Mouse (Mus musculus): ENCODE measurements around the gene Gja5. TPM values are rescaled to one million over a fixed set of nuclear protein-coding genes. Genes with fewer than 3 reads are reported as not detected.
"Not testable (repeated sequence)": the region's sequence is repeated elsewhere in the genome, so short reads cannot be mapped to it uniquely, and the experiment has no call there.

Gene Gja5
- polyA plus RNA-seq, 1 experiment from 2014 or later, result 5.8 TPM

DNA sequence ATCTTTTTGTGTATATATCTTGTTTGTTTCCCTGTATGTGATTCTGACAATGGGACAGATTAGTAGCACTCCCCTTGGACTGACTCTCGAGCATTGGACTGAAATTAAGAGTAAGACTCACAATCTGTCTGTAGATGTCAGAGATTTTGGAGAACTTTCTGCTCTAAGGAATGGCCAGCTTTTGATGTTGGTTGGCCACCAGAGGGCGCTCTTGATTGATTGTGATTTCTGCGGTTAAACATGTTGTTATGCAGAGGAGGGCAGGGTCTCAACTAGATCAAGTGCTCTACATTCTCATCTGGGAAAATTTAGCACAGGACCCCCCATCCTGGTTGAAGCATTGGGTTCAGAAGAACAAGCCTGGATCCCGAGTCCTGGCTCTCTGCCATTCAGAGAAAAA, 182.8 kb downstream of the Gja5 start:
- Histone ChIP-seq H3K27me3 (no peaks in the 10 kb centered on the region), H3K36me3 (no peaks in the 10 kb centered on the region), H3K4me1 (0 out of 2 replicates have a peak, but pooled peaks cover 2% of the 10 kb centered on the region), H3K27ac (no peak overlapping the region), H3K9ac (no peak overlapping the region), H3K4me3 (no peak overlapping the region), H3K9me3 (replicated peaks) (peaks cover 13% of the 10 kb centered on the region), H3K4me2 (replicated peaks) (no peak overlapping the region)
- ATAC-seq (ENCODE audit: low FRiP score), result no peak
- 73% methylated on average over 4 of the region's 4 CpGs for WGBS

DNA sequence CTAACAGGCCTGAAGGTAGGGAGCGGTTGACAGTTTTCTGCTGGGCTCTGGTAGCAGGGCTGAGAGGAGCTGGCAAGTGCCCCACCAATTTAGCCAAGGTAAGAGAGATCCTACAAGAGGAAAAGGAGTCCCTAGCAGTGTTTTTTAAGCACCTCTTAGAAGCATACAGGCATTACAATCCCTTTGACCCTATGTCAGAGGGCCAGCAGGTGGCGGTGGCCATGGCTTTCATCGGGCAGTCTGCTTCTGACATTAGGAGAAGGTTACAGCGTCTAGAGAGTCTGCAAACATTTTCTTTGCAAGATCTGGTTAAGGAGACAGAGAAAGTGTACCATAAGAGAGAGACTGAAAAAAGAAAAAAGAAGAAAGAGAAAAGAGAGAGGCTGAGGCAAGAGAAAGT, 183.8 kb downstream of the Gja5 start:
- not testable (repeated sequence) for H3K4me1 ChIP-seq; H3K27me3 ChIP-seq; ATAC-seq (ENCODE audit: low FRiP score); H3K4me2 ChIP-seq (replicated peaks); H3K9ac ChIP-seq; H3K4me3 ChIP-seq; H3K36me3 ChIP-seq; H3K27ac ChIP-seq
- WGBS, result 86% methylated on average over 4 of the region's 4 CpGs
- peaks cover 13% of the 10 kb centered on the region for H3K9me3 ChIP-seq (replicated peaks)

DNA sequence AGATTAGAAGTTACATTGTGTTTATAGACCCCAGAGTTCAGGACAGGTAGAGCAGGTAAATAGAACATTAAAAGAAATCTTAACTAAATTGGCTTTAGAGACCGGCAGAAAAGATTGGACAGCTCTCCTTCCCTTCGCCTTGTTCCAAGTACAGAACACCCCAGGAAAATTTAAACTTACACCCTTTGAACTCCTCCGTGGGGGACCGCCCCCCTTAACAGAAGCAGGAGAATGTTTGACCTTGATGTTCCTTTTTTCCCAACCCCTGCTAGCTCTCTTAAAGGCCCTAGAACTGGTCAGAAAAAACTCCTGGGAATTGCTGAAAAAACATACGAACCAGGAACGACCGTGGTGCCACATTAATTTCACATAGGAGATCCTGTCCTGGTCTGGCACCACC, 187.5 kb downstream of the Gja5 start:
- ATAC-seq (ENCODE audit: low FRiP score); H3K27me3 ChIP-seq; H3K9ac ChIP-seq; H3K4me3 ChIP-seq; H3K27ac ChIP-seq; H3K9me3 ChIP-seq (replicated peaks); H3K4me1 ChIP-seq; H3K4me2 ChIP-seq (replicated peaks); H3K36me3 ChIP-seq: not testable (repeated sequence)
- WGBS, result 84% methylated on average over 7 of the region's 7 CpGs

DNA sequence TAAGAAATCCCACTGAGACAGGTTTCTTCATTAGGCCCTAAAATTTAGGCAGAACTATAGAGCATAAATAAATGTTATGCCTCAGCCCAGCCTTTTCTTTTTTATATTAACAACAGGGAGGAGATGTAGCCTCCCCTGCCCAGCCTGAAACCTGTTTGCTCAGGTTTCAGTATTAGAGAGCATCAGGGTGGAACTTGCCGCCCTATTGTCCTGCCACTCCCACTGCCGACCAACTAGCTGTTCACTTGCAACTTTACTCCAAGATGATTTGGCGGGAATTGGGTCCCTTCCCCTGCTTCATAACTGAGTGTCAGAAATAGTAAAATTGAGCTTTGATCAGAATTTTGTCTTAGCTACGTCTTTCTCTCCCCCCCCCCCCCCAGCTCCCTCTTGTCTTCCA, 192.2 kb downstream of the Gja5 start:
- 89% methylated on average over 3 of the region's 4 CpGs for WGBS
- H3K4me2 ChIP-seq (replicated peaks); ATAC-seq (ENCODE audit: low FRiP score); H3K9ac ChIP-seq; H3K27ac ChIP-seq; H3K9me3 ChIP-seq (replicated peaks); H3K27me3 ChIP-seq; H3K4me3 ChIP-seq; H3K36me3 ChIP-seq: not testable (repeated sequence)
- H3K4me1 ChIP-seq, result peaks cover 14% of the 10 kb centered on the region

DNA sequence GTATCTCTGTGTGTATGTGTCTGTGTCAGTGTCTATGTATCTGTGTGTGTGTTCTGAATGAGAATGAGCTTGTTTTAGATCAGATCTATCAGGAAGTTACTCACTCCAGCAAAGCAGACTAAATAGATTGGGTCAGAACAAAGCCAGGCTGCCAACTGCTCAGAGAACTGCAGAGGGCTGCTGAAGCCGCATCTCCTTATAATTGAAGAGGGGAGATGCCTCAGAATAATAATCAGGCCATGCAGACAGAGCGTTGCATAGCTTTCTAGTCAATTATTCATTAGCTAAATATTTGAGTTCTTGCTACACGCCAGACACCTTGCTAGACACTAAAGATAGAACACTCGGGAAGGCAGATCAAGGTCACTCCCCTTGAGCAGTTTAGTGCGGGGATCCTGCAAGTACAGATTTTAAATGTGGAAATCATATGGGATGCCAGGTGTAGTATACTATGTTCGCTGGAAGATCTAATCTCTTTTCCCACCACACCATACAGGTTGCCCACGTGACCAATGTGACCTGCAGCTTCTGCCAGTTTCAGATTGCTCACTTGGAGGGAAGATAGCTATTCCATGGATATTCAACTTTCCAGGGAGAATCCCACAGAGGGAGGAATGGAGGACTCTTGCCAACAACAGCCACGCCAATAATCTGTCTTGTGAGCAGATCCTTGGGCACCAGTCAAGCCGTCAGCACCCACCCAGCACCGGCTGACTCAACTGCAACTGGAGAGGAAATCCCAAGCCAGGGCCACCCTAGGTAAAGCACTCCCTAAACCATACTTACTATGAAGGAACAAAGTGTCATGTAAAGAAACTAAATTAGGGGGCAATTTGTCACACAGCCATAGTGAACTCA, 196.5 kb downstream of the Gja5 start:
- H3K4me3 ChIP-seq, result no peak overlapping the region
- 0 out of 2 replicates have a peak overlapping the region, but pooled peaks have one; percentile 3 for H3K9ac ChIP-seq
- WGBS, result 56% methylated on average over 10 of the region's 10 CpGs
- H3K9me3 ChIP-seq (replicated peaks), result no peaks in the 10 kb centered on the region
- H3K27ac ChIP-seq, result no peak overlapping the region
- no peak overlapping the region for H3K4me2 ChIP-seq (replicated peaks)
- H3K27me3 ChIP-seq, result no peaks in the 10 kb centered on the region
- peak; percentile 64 for ATAC-seq (ENCODE audit: low FRiP score)
- no peaks in the 10 kb centered on the region for H3K36me3 ChIP-seq
- peaks cover 14% of the 10 kb centered on the region for H3K4me1 ChIP-seq

DNA sequence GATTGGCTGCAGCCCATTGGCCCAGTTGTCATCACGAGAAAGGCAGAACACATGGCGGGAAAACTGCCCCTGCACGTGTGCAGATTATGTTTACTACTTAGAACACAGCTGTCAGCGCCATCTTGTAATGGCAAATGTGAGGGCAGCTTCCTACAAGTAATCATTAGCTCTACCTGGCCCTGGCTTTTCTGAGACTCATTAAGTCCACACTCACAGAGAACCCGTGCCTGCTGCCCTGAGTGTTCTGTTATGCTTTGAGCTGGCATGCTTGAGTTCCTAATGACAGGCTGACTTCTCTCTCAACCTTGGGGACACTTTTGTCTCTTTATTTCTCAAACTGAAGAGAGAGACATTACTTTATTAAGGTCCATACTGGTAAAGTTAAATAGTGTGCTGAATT, 199.5 kb downstream of the Gja5 start:
- not testable (repeated sequence) for H3K9me3 ChIP-seq (replicated peaks); H3K27me3 ChIP-seq; H3K36me3 ChIP-seq; H3K27ac ChIP-seq; H3K4me3 ChIP-seq; ATAC-seq (ENCODE audit: low FRiP score); H3K9ac ChIP-seq; H3K4me2 ChIP-seq (replicated peaks)
- WGBS, result 89% methylated on average over 3 of the region's 5 CpGs
- H3K4me1 ChIP-seq, result peaks cover 14% of the 10 kb centered on the region

DNA sequence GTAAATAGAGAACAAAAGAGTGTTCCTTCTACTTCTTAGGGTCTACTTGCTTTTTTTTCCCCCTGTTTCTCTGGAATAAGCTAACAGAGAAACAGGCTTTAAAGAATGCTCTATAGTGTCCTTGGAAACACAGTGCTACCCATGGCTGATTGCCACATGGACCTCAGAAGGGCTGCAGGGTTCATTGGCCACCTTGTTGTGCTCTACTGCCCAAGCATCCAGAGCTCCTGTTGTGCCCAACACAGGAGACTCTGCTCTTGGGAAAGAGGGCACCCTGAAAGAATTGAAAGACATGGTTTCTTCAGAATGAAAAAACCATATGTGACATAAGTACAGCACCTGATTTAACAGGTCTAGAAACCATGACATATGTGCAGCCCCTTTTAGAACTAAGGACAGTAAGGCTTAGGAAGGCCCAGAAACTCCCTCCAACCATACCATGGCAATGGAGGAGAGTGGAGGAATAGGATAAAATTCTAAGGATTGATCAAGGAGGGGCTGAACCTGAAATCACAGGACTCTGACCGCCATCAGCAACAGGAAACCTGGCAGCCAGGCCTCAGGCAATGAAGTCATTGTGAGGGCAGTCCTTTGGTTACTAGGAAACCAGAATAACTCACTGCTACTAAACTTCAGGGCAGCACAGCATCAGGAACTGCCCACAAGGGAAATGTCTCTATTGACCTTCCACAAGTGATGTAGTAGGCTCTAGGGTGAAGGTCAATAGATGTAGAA, 200.4 kb downstream of the Gja5 start:
- Histone ChIP-seq H3K4me2 (replicated peaks) (no peak overlapping the region), H3K4me1 (peaks cover 14% of the 10 kb centered on the region), H3K36me3 (no peaks in the 10 kb centered on the region), H3K9ac (no peak overlapping the region), H3K9me3 (replicated peaks) (no peaks in the 10 kb centered on the region; the same call in 1 of the 2 replicates), H3K27ac (no peak overlapping the region), H3K27me3 (no peaks in the 10 kb centered on the region), H3K4me3 (no peak overlapping the region)
- no peak for ATAC-seq (ENCODE audit: low FRiP score)
- WGBS, result 88% methylated on average over 1 of the region's 1 CpGs

DNA sequence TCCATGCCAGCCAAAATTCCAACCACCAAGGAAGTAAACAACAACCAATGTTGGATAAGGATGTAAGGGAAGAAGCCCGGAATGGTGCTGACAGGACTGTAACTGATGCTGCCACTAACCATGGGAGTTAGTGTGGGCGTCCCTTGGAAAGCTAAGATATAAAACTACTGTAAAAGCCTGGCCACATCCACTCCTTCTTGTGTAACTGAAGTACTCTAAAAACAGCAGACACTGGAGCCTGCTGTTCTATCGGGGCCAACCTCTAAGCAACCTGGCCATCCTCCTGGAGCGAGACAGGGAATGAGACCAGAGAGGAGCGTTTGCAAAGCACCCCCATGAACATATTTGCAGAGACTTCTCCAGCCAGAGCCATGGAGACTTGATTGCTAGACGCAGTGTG, 213.0 kb downstream of the Gja5 start:
- ATAC-seq (ENCODE audit: low FRiP score), result no peak
- H3K4me2 ChIP-seq (replicated peaks), result no peak overlapping the region
- WGBS, result 90% methylated on average over 6 of the region's 6 CpGs
- H3K9ac ChIP-seq, result no peak overlapping the region
- H3K27me3 ChIP-seq, result no peaks in the 10 kb centered on the region
- no peak overlapping the region for H3K27ac ChIP-seq
- H3K36me3 ChIP-seq, result no peaks in the 10 kb centered on the region
- 0 out of 2 replicates have a peak, but pooled peaks cover 5% of the 10 kb centered on the region for H3K9me3 ChIP-seq (replicated peaks)
- H3K4me1 ChIP-seq, result no peaks in the 10 kb centered on the region
- no peak overlapping the region for H3K4me3 ChIP-seq

DNA sequence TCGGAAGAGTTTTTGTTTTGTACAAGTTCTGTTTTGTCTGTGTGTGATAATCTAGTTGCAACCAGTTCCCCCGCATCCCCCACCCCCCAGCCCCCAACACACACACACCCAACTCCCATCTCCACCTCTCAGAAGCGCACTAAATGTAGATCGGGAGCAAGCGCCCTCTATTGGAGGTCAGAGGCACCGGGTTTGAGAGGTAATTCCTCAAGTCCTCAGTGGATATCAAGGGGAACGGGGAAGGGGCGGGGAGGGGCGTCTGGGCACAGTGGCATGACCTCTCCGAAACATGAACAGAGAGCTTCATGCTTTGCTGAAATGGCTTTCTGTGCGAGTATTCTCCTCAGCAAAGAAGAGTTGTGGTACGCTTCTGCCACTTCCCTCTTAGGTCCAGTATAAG, 213.8 kb downstream of the Gja5 start:
- Histone ChIP-seq H3K4me3 (no peak overlapping the region), H3K4me1 (no peaks in the 10 kb centered on the region), H3K27ac (no peak overlapping the region), H3K27me3 (no peaks in the 10 kb centered on the region), H3K4me2 (replicated peaks) (no peak overlapping the region), H3K9ac (no peak overlapping the region), H3K9me3 (replicated peaks) (0 out of 2 replicates have a peak, but pooled peaks cover 5% of the 10 kb centered on the region), H3K36me3 (no peaks in the 10 kb centered on the region)
- ATAC-seq (ENCODE audit: low FRiP score), result no peak
- 59% methylated on average over 12 of the region's 12 CpGs for WGBS

DNA sequence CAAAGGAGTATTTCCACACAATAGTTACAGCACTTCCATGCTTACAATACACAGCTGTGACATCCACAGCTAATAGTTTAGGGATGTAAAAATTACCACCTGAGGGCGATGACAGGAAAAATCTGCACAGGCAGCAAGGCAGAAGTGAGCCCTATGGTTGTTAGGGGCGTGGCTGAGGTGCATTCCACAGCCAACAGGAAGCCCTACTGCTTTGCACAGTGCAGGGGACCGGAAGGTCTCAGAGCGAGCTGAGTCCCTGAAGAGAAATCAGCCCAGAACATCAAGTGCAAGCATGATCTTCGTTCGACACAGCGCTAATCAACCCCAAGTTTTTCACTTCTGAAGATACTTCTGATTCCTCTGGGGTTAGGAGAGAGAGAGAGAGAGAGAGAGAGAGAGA, 219.7 kb downstream of the Gja5 start:
- Histone ChIP-seq H3K4me1 (no peaks in the 10 kb centered on the region), H3K4me3 (no peak overlapping the region), H3K27me3 (no peaks in the 10 kb centered on the region), H3K9me3 (replicated peaks) (no peaks in the 10 kb centered on the region), H3K4me2 (replicated peaks) (no peak overlapping the region), H3K36me3 (no peaks in the 10 kb centered on the region), H3K9ac (no peak overlapping the region), H3K27ac (no peak overlapping the region)
- WGBS, result 49% methylated on average over 7 of the region's 7 CpGs
- no peak for ATAC-seq (ENCODE audit: low FRiP score)
